Mouse (Mus musculus) ES-Bruce4 (cell line): Measurements from ENCODE around the gene Man1c1. TPM values are rescaled to one million over a fixed set of nuclear protein-coding genes. Genes with fewer than 3 reads are reported as not detected.

Experiments
- H3K27ac ChIP-seq: 2 replicates; pipeline ENCODE4 v1.5.1; 2012; ENCODE audit warnings: low read length, inconsistent platforms; ENCODE audit not compliant: insufficient read depth
- H3K27me3 ChIP-seq: 2 replicates; pipeline ENCODE4 v1.6.1; 2012; ENCODE audit warnings: mild to moderate bottlenecking, low read length, inconsistent platforms; ENCODE audit not compliant: control insufficient read depth, poor library complexity, insufficient read depth, severe bottlenecking
- H3K36me3 ChIP-seq: 2 replicates; pipeline ENCODE4 v1.6.1; 2012; ENCODE audit warnings: inconsistent platforms, mild to moderate bottlenecking, low read length, moderate library complexity; ENCODE audit not compliant: control insufficient read depth, poor library complexity, insufficient read depth, severe bottlenecking
- H3K4me1 ChIP-seq: one replicate; pipeline ENCODE4 v1.8.1; 2011; ENCODE audit warnings: low read length; ENCODE audit not compliant: control insufficient read depth, insufficient read depth
- H3K4me3 ChIP-seq: 2 replicates; pipeline ENCODE4 v1.5.1; 2011; ENCODE audit warnings: low read depth, mild to moderate bottlenecking, low read length
- H3K9ac ChIP-seq: 2 replicates; pipeline ENCODE4 v1.6.1; 2012; ENCODE audit warnings: low read depth, mild to moderate bottlenecking, inconsistent platforms; ENCODE audit not compliant: poor library complexity, severe bottlenecking
- H3K9me3 ChIP-seq: replicated peaks from 2 replicates; pipeline ENCODE4 v1.6.1; 2012; ENCODE audit warnings: mild to moderate bottlenecking, low read length, inconsistent platforms; ENCODE audit not compliant: control insufficient read depth, poor library complexity, insufficient read depth, severe bottlenecking
- CTCF ChIP-seq: IDR thresholded peaks from one replicate; pipeline ENCODE4 v1.8.1; 2011; ENCODE audit warnings: low read depth, low read length
- EP300 ChIP-seq: IDR thresholded peaks from 2 replicates; pipeline ENCODE4 v1.6.1; 2011; ENCODE audit warnings: low read depth, low read length; ENCODE audit not compliant: insufficient read depth
- POLR2A ChIP-seq: IDR thresholded peaks from one replicate; pipeline ENCODE4 v1.8.1; 2011; ENCODE audit warnings: low read length; ENCODE audit not compliant: insufficient read depth
- polyA plus RNA-seq: library from polyadenylated mRNA; stranded (reverse); fragments of >200 nt; gene quantifications from 2 replicates; pipeline ENCODE4 v1.2.4, GENCODE M21; 2011; ENCODE audit warnings: low read depth; ENCODE audit not compliant: missing spikeins, insufficient read depth, insufficient read length

Man1c1 gene
- polyA plus RNA-seq, 1 experiment: 7.1 TPM

- no peaks in the 10 kb centered on the region; the same call in 1 of the 2 replicates for H3K36me3 ChIP-seq
- H3K4me3 ChIP-seq: peak overlapping the region; percentile 41
- H3K4me1 ChIP-seq: peaks cover 8% of the 10 kb centered on the region
- peak overlapping the region; percentile 5; the same call in 1 of the 2 replicates for H3K27ac ChIP-seq
- no peaks in the 10 kb centered on the region for H3K27me3 ChIP-seq
- H3K9me3 ChIP-seq: no peaks in the 10 kb centered on the region
- peak; percentile 26 for TF ChIP-seq CTCF
- no peak for TF ChIP-seq POLR2A
- TF ChIP-seq EP300: no peak
- H3K9ac ChIP-seq: no peak overlapping the region
Observed at GRCm38 (mm10) chr4:134512798-134513197, 191.3 kb downstream of the Man1c1 start.

GRCm38 (mm10) chr4:134511730-134512129, 192.4 kb downstream of the Man1c1 start:
- H3K9ac ChIP-seq: peak overlapping the region; percentile 77

More at GRCm38 (mm10) chr4:134511730-134512129, 192.4 kb downstream of the Man1c1 start:
- peak overlapping the region; percentile 60 for H3K4me3 ChIP-seq
- no peak for TF ChIP-seq EP300
- TF ChIP-seq POLR2A: no peak
- TF ChIP-seq CTCF: no peak
- H3K36me3 ChIP-seq: no peaks in the 10 kb centered on the region; the same call in 1 of the 2 replicates
- H3K9me3 ChIP-seq: no peaks in the 10 kb centered on the region
- no peak overlapping the region for H3K27ac ChIP-seq
- H3K27me3 ChIP-seq: no peaks in the 10 kb centered on the region
- H3K4me1 ChIP-seq: peaks cover 3% of the 10 kb centered on the region

Other genes with a start within 250 kb of the Man1c1 start
- 266 and 270 TPM in 2 replicates for gene Stmn1, start 236.0 kb downstream of the Man1c1 start, polyA plus RNA-seq
- gene Paqr7, start 207.6 kb downstream of the Man1c1 start, polyA plus RNA-seq: 1.5 and 3.4 TPM in 2 replicates
- 32.4 and 38.3 TPM in 2 replicates for gene Aunip, start 193.3 kb downstream of the Man1c1 start, polyA plus RNA-seq
- gene Mtfr1l, start 168.9 kb downstream of the Man1c1 start, polyA plus RNA-seq: 50.5 and 51.9 TPM in 2 replicates
- 21.6 and 23.0 TPM in 2 replicates for gene Selenon, start 152.1 kb downstream of the Man1c1 start, polyA plus RNA-seq
- 16.8 and 18.9 TPM in 2 replicates for gene Ldlrap1, start 63.7 kb upstream of the Man1c1 start, polyA plus RNA-seq
- gene Maco1, start 149.1 kb upstream of the Man1c1 start, polyA plus RNA-seq: 50.0 and 53.2 TPM in 2 replicates
- 4.2 and 4.6 TPM in 2 replicates for gene Rhd, start 160.2 kb upstream of the Man1c1 start, polyA plus RNA-seq
- gene Tmem50a, start 210.7 kb upstream of the Man1c1 start, polyA plus RNA-seq: 84.6 and 87.1 TPM in 2 replicates
- gene Rsrp1, start 219.3 kb upstream of the Man1c1 start, polyA plus RNA-seq: 209 and 226 TPM in 2 replicates
- gene Syf2, start 226.6 kb upstream of the Man1c1 start, polyA plus RNA-seq: 52.6 and 53.3 TPM in 2 replicates